Mouse (Mus musculus) fat pad, adult 2 months (tissue): ENCODE measurements around the gene Olfr1289.

Source experiments
- DNase-seq: peaks from one replicate; pipeline ENCODE4 v3.0.0-alpha.2; 2011; ENCODE audit warnings: low read depth, low spot score; ENCODE audit errors: extremely low read depth

Olfr1289 gene

DNA sequence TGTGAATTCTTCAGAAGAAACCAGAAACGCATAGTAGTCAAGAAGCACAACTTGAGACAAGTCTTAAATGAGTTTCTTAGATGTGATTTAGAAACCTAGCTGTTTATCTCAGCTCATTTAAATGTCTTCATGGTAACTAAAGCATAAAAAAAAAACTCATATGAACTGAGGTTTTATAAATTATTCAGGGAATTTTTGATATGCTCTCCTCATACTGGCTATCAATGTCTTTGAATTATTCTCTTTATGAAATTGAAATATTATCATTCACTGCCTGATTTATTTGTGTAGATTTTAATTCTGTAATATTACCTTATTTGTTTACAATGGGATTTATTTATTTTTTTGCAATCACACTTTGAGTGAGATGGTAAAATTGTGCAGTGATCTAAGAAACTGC is at the start of gene Olfr1289:
Olfr1289 (plus strand) TSS at position 301 of the 400 bp plus-strand sequence.
- no peak for DNase-seq

- no peak for DNase-seq
Observed at GRCm38 (mm10) chr2:111448842-111449241, 31.8 kb upstream of the Olfr1289 start, which contains the start of gene Olfr1287. Gene Olfr1287 (plus strand): TSS chr2:111449142.

GRCm38 (mm10) chr2:111473801-111474200 is 6.8 kb upstream of the Olfr1289 start, which contains the start of gene Olfr1288:
Gene Olfr1288 (plus strand): TSS chr2:111474101.
- no peak for DNase-seq

DNA sequence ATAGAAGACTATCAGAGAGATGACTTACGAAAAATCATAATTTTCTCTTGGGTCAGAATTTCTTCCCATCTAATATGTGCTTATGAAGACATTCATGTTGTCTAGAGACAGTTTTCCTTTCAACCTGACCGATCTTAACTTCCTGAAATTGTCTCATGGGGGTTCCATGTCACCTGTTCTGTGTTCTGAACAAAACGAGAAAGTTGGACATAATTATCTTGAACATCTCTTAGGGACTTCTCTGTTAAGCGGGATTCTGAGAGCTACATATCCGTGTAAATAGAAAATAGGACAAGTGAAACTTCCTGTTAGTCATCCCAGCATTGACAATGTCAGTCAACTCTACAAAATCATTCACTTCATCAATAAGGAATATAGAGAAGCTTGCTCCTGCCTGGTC is 13.1 kb downstream of the Olfr1289 start, which contains the start of gene Olfr1290:
Olfr1290 (minus strand) TSS at position 101 of the 400 bp plus-strand sequence.
- DNase-seq: no peak

- no peak for DNase-seq
Observed at GRCm38 (mm10) chr2:111496880-111497279, 16.3 kb downstream of the Olfr1289 start, which contains the start of gene Olfr1291-ps1. Gene Olfr1291-ps1 (plus strand): TSS chr2:111497180.

GRCm38 (mm10) chr2:111517451-111517850 is 36.8 kb downstream of the Olfr1289 start:
- no peak for DNase-seq

- no peak for DNase-seq
Observed at GRCm38 (mm10) chr2:111524903-111525302, 44.3 kb downstream of the Olfr1289 start, which contains the start of gene Olfr1293-ps. Gene Olfr1293-ps (plus strand): TSS chr2:111525203.
